Mouse (Mus musculus) CD4-positive, CD25-positive, alpha-beta regulatory T cell, adult 4 months (primary cell): Measurements from ENCODE around the gene Ints5. TPM values are rescaled to one million over a fixed set of nuclear protein-coding genes. Genes with fewer than 3 reads are reported as not detected.
A peak's percentile ranks its signal among the peaks of the same experiment; 100 is the strongest.
"Not testable (repeated sequence)": the region's sequence is repeated elsewhere in the genome, so short reads cannot be mapped to it uniquely, and the experiment has no call there.

Source experiments
- ATAC-seq: one replicate; pipeline ENCODE4 v1.8.0; 2017
- polyA plus RNA-seq, 2 experiments: library from polyadenylated mRNA; unstranded; fragments of 100-300 nt; shearing (Covaris generic); gene quantifications; one replicate each; pipeline ENCODE4 v1.2.1; 2017

The Ints5 gene
- polyA plus RNA-seq, 2 experiments from 2014 or later = 8.7 to 12.2 TPM

- ATAC-seq = no peak
These were observed 5.0 kb upstream of the Ints5 start for GRCm38 (mm10) chr19:8887585-8888463.

- peak; percentile 95 for ATAC-seq
These were observed 4.1 kb upstream of the Ints5 start, which contains the start of the genes 1810009A15Rik and Gm49416 for GRCm38 (mm10) chr19:8888511-8889385. TSS of gene 1810009A15Rik (plus strand) at chr19:8888853. TSS of gene Gm49416 (plus strand) at chr19:8888926.

- no peak for ATAC-seq
These were observed 2.7 kb downstream of the Ints5 start for GRCm38 (mm10) chr19:8895397-8895960.

- not testable (repeated sequence) for ATAC-seq
These were observed 3.4 kb downstream of the Ints5 start for GRCm38 (mm10) chr19:8896231-8896630.

GRCm38 (mm10) chr19:8897211-8897864 lies 4.5 kb downstream of the Ints5 start:
- ATAC-seq = not testable (repeated sequence)

GRCm38 (mm10) chr19:8897865-8898495 lies 5.2 kb downstream of the Ints5 start, which contains the start of gene Ganab:
TSS of gene Ganab (plus strand) at chr19:8898071.
- peak; percentile 98 for ATAC-seq

- peak; percentile 19 for ATAC-seq
These were observed 5.8 kb downstream of the Ints5 start for GRCm38 (mm10) chr19:8898576-8898975.

GRCm38 (mm10) chr19:8899079-8899478 lies 6.3 kb downstream of the Ints5 start:
- ATAC-seq = no peak

- no peak for ATAC-seq
These were observed 10.6 kb downstream of the Ints5 start for GRCm38 (mm10) chr19:8903412-8903811.

GRCm38 (mm10) chr19:8908531-8908930 lies 15.7 kb downstream of the Ints5 start:
- ATAC-seq = no peak

- no peak for ATAC-seq
These were observed 19.0 kb downstream of the Ints5 start for GRCm38 (mm10) chr19:8911810-8912209.

- no peak for ATAC-seq
These were observed 21.4 kb downstream of the Ints5 start for GRCm38 (mm10) chr19:8914212-8914611.

GRCm38 (mm10) chr19:8919000-8919399 lies 26.2 kb downstream of the Ints5 start:
- ATAC-seq = peak; percentile 38

- no peak for ATAC-seq
These were observed 26.9 kb downstream of the Ints5 start for GRCm38 (mm10) chr19:8919684-8920072.

GRCm38 (mm10) chr19:8920073-8920736 lies 27.4 kb downstream of the Ints5 start, which contains the start of gene B3gat3:
TSS of gene B3gat3 (plus strand) at chr19:8920374.
- peak; percentile 61 for ATAC-seq

- peak; percentile 35 for ATAC-seq
These were observed 28.1 kb downstream of the Ints5 start for GRCm38 (mm10) chr19:8920836-8921291.

- ATAC-seq = no peak
These were observed 28.9 kb downstream of the Ints5 start for GRCm38 (mm10) chr19:8921741-8922140.

- peak; percentile 35 for ATAC-seq
These were observed 34.0 kb downstream of the Ints5 start for GRCm38 (mm10) chr19:8926766-8927165.

GRCm38 (mm10) chr19:8927891-8928525 lies 35.2 kb downstream of the Ints5 start:
- ATAC-seq = no peak

- no peak for ATAC-seq
These were observed 36.0 kb downstream of the Ints5 start for GRCm38 (mm10) chr19:8928689-8929223.
